Mouse (Mus musculus): ENCODE results near the gene 1190005I06Rik.

Gene 1190005I06Rik

DNA sequence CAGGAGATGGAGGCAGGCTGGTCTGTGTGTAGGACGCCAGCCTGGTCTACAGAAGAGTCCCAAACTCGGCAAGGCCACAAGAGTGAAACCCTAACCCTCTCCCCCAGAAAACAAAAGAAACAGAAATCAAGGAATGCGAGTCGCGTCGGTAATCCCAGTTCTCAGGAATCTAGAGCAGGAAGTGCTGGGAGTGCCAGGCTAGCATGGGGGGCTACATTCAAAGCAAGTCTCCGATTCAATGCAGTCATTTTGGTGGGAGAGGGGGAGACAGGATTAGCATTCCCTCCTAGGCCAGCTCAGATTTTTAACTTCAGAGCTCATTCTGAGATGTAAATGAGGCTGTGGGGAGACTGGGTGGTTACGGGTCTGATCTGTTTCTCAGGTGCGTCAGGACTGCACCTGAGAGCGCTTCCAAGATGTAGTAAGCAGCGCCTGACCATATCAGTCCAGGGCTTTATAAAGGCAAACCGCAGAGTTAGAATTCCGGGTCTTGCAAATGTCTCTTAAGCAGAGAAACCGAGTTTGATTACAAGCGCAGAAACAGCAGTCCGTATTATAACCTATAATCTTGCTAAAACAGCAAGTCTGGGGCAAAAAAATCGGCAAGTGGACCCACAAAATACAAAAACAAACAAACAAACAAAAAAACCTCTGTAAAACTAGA is 19.5 kb upstream of the 1190005I06Rik start:
- DNase-seq, result no peak

DNA sequence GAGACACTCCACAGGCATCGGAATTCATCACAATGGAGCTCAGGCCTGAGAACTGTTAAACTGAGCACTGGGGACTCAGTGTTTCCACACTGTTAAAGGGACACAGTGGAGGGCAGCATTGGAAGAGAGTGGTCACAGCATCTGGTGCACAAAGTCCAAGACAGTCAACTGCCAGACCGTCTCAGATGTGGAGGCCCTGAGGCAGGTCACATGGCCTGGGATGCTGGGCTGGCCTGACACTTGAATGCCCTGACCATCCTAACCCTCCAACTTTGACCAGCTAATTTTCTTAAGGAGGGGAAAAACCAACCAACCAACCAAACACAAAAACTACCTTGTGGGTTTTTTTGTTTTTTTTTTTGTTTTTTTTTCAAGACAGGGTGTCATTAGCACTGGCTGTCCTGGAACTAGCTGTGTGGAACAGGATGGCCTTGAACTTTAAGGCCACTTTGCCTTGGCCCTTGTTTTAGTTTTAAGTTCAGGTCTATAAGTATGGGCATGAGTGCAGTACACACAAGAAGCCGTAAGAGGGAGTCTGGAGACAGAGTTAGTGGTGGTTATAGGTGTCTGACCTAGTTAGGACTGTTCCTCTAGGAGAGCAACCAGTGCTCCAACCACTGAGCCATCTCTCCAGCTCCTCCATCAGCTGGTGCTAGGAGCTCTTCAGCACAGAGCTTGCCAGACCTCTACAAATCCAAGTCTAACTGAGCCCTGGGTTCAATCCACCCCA is 18.5 kb upstream of the 1190005I06Rik start:
- DNase-seq, result peak in 1 of 2 experiments; percentile 36

DNA sequence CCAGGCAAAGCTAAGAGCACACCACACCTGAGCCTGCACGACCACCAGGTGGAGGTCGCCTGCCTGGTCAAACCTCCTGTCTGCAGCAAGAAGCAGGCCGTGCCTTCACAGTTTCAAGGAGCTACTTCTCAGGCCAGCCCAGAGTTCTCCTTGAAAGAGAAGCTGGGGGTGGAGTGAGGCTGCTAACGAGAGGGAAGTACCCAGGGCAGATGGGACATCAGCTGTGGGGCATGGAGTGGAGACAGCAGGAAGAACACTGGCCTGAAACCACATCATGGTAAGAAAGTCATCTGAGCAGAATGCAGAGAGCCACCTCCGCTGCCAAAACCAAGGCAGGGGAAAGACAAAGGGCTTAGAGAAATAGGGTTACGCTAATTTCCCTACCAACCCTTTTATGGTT is 17.1 kb upstream of the 1190005I06Rik start:
- DNase-seq, result no peak

DNA sequence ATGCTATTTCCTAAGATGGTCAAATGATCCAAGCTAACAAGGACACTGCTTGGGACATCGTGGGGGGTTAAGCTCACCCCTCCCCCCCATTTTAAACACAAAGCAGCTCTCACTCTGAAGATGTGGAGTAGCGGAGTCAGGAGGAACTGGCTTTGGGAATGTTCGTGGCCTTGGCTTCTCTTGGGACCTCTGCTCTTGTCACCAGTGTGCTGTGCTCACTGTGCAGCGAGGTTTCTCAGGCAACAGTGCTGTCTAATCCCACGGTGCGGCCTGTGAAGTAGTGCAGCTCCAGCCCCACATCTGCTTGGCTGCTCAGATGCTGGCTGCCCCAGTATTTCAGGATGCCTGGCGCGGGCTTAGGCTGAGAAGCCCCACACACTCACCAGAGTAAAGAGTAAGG is 10.0 kb upstream of the 1190005I06Rik start:
- DNase-seq, result no peak

DNA sequence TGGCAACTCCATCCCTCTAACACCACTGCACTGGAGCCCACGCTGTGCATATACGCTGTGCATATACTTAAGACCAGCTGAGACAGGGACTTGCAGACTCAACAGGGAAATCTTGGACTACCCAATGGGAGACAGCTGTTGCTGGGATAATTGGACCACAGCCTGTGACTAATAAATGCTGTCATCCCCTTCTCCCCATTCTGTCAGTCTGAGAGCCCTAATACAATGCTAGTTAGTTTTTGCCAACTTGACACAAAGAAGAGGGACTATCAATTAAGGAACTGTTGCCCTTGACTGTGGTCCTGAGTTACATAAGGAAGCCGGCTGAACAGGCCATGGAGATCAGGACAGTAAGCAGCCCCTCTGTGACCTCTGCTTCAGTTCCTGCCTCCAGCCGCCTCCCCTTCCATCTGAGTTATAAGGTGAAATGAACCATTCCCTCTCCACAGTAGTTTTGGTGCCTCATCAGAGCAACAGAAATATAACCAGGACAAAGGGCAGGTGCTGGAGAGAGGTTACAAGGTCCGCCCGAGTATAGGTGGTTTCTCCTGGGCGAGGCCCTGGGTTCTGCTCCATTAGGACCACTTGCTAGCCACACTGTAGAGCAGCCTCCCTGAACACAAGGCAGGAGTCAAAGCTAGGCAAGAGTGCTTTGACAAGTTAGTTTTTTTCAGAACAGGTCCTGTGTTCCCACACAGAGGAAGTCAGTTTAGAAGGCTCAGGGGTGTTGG is 9.1 kb upstream of the 1190005I06Rik start:
- no peak for DNase-seq

DNA sequence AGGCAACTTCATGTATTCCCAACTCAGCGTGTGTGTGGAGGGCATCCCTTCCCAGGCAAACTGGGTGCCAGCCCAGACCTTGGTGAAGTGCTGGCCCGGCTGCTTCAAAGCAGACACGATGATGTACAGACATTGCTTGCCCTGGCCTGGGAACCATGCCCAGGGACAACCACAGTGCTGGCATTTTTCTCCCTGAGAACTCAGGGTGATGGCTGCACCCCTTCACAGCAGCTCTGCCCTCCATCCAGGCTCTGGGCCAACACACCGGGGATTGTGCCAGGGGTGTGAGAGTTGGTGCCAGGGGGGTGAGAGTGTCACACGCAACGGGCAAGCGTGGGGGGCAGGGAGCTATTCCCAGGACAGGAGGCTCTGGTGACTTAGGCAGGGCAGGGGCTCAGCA is 2.8 kb downstream of the 1190005I06Rik start:
- peak; percentile 60 to 77 for DNase-seq

DNA sequence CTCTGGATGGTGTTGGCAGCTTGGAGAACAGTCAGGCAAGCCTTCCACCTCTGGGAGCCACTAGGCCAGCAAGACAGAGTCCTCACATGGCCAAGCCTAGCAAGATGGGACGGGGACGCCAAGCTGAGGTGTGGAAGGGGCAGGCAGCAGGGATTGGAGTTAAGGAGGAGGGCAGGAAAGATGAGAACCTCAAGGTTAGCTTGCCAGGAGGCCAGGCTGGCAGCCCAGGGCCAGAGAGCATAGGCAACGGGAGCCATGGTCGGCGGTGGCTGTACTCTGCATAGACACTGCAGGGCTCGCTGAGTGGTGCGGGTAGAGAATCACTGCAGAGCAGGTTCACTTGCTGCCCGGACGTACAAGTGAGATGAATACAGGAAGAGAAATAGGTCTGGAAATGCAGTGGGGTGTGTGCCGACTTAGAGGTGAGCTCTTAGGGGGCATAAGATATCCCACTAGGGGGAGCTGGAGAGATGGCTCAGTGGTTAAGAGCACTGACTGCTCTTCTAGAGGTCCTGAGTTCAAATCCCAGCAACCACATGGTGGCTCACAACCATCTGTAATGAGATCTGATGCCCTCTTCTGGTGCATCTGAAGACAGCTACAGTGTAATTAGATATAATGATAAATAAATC is 5.3 kb downstream of the 1190005I06Rik start:
- no peak for DNase-seq

DNA sequence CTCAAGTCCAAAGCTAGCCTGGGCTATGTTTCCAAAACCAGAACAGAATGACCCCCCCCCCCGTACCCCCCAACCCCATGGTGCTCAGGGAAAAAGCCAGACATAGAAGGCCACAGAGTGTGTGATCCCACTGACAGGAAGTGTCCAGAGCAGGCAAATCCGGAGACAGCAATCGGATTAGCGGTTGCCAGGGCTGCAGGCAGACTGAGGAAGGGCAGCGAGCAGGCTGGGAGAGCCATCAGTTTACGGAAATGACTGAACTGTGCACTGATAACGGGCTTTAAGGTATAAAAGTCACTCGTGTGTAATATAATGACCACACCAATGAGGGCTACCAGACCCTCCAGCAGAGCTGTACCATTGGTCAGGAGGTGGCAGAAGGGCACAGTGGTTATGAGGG is 6.2 kb downstream of the 1190005I06Rik start:
- DNase-seq, result no peak

DNA sequence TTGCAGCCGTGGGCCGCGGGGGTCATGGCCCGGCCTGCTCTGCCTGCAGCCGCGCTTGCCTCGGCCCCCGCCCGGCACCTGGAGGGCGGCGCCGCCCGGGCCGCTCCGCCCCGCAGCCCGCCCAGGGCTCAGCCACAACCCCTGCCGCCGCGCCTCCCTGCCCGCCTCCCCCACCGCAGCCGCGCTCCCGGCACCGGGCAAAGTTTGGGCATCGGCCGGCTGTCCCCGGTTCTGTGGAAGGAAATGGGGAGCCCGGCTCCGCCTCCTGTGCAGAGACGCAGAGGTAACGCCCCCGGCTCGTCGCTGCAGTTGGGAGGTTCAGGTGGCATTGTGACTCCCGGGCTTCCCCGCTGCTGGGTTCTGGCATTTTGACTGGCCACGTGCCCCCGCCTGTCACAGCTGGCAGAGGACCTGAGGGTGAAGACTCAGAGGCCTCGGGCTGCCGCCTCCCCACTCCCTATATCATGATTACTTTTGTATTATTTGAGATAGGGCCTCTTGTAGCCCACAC is 13.0 kb downstream of the 1190005I06Rik start:
- DNase-seq, result peak; percentile 49 to 57

DNA sequence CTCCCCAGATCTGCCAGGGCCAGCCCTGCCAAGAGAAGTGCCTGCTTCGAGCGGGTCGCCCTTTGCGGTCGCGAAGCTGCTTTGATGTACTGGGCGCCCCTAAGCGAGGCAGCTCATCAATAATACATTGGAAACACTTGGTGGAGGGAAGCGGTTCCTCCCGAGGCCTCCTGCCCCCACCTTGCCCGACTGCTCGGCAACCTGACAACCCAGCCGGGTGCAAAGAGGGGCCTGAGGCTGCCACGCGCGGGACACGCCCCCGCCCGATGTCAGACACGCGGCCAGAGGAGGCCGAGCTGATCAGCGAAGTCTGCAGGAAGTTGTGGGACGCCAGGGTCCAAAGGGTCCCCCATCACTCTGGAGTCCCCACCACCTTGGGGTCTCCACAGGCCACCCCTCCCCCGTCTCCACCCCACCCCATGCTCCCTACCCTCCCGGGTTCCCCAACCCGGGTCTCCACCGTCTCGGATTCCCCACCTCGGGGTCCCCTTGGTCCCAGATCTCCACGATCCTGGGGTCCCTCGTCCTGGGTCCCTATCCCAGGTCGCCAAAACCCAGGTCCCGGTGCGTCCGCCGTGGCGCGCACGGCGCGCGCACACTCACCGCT is 13.7 kb downstream of the 1190005I06Rik start:
- DNase-seq, result peak in 1 of 2 experiments; percentile 38

DNA sequence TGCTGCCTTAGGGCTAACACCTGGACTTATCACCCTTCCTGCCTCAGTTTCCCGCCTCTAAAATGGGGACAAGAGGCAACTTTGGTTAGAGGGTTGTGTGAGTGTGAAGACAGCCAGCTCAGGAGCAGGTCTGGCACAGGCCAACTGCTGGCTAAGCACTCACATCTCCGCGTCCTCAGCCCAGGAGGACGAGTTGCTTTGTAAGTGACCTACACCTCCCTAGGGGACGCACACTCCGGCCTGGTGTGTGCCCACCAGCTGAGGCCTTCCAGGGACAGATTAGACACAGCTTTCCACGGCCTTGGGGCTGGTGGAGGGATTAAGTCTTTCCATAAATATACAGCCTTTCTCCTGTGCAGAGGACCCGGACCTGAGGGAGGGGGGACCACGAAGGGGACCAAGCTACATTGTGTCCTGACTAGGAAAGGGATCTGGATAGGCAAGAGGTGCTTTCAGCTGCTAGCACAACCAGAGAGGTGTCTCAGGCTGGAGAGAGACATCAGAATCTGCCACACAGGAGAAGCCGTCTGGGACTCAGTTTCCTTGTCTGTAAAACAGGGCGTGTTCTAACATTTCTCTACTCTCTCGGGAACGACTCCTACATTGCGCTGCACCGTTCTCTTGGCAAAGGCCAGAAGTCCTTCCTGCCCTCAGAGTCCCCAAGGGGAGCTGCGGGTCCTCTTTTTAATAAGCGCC is 14.3 kb downstream of the 1190005I06Rik start:
- no peak for DNase-seq

DNA sequence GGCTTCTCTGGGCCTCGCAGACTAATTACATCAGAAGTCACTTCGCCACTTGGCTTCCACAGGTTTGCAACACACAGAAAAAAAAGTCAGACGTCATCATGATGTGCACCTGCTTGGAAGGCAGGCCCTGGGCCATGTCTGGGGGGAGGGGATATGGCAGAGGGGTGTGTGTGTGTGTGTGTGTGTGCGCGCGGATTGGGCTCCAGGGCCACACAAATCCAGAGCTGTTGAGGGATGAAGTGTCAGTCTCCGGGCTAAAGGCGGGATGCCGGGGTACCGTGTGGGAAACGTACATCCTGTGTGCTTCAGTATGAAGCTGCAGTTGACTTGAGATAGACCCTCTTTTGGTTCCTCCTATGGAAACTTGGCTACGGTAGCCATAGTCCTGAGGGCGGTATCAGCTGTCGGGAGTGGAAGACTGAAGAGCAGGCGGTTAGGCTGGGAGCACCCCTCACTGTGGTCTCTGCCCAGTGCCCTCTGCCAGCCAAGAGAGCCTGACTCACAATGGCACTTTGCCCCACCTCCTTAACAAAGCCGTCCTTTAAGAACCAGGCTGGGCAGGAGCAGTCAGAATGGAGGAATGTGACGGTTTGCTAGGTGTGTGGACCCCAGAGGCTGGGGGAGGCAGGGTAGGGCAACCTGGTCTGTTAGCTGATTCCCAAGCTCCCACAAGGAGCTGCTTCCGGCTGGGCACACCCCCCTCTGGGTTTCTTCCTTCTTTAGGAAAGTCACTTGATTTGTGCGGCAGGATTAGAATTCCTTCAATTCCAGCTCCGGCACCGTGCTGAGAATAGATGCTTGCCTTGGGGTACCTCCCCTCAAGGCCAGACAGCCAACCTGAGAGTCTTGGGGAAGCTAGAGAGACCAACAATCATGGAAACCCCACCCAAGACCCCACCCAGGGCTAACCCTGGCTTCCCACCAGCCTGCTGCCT is 15.7 kb downstream of the 1190005I06Rik start:
- DNase-seq, result no peak

DNA sequence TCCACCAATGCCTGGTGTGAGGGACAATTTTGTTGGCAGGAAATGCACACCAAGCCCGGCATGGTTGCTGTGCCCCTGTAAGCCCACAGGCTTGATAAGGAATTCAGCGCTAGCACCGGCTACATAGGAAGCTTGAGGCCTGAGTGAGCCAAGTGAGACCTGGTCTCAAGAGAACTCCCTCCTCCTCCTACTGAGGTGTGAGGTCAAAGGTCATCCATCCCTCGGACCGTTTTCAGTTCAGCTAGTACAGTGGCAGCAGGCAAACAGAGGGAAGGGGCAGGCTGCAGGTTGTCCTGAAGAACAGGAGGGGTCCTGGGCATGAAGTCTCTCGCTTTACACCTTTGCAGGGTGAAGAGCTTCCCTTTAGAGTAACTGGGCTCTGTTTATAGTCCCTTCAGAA is 16.6 kb downstream of the 1190005I06Rik start:
- no peak for DNase-seq

DNA sequence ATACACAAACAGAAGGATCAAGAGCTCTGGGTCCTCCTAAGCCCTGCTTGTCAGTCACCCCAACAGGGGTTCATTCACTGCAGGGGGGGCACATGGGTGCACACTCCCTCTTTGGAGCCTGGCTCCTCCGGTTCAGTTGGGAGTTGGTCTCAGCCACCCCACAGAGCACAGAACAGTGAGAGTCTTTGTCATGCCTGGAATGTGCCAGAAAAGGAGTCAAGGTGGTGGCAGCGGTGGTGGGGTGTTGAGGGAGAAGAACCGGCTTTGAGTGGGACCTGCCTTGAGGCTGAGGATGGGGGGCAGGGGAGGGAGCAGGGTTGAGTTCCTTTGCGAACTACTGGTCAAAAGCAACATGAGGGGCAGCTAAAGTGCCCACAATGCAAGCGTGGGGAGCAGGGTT is 17.4 kb downstream of the 1190005I06Rik start:
- no peak for DNase-seq

DNA sequence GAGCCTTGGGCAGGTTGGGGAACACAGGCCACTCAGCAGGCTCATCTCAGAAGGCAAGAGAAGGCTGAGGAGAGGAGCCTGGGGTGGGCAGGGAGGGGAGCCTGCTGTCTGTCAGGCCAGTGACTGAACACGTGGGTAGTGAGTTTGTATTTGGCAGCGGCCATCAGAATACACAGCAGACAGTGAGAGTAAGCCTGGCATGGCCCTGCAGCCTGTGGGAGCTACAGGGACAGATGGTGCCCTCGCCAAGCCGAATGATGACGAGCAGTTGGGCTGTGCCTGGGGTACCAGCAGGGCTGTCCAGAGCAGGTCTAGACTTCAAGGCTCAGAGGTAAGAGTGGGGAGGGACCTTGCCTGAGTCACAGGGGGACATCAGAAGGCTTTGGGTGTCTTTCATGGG is 20.1 kb downstream of the 1190005I06Rik start:
- DNase-seq, result peak; percentile 84 to 88

DNA sequence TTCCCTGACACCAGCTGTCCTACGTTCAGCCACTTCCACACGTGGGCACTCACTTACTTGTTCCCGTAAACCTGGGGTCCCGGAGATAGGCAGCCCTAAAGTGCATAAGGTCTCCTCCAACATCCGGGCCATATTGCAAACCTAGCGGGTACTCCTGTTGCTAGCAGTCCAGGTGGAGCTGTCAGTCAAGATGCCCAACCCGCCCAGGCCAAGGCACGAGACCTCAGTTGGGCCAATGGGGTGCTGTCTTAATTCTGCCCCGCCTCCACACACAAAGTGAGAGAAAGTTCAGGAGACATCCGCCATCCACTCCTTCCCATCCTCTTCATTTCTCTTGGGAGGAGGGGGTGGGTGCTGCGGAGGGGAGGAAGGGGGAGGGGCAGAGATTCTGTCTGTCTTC is 21.0 kb downstream of the 1190005I06Rik start:
- no peak for DNase-seq

DNA sequence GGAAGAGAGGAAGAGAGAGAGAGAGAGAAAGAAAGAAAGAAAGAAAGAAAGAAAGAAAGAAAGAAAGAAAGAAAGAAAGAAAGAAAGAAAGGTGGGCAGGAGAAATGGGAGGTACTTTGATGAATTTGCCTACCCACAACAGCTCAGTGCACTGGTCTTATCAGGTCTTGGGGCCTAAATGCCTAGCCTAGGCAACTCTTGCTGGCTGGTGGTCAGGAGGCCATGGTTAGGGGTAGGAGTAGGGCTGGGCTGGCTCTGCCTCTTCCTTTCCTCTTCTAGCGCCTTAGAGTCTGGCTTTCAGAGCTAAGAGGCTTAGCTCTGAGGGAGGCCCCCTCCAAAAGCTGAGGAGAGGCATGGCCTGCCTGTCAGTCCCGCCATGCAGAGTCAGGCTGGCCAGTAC is 23.8 kb downstream of the 1190005I06Rik start:
- DNase-seq, result no peak

DNA sequence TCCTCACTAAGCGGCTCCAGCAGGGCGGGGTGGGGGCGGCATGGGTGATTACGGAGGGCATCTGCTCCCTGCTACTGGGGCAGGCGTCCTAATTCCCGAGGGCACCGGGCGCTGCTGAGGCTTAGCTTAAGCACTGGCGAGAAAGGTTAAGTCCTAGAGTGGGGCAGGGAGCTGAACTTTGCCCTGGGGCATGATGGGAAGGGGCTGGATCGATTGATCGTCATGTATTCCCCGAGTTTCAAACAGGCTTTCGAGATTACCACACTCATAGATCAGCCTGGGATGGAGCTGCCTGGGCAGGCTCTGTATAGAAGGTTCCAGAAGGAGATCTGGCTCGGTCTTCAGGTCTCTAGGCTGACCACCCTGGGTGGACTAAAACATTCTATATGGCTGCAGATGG is 25.3 kb downstream of the 1190005I06Rik start:
- no peak for DNase-seq

DNA sequence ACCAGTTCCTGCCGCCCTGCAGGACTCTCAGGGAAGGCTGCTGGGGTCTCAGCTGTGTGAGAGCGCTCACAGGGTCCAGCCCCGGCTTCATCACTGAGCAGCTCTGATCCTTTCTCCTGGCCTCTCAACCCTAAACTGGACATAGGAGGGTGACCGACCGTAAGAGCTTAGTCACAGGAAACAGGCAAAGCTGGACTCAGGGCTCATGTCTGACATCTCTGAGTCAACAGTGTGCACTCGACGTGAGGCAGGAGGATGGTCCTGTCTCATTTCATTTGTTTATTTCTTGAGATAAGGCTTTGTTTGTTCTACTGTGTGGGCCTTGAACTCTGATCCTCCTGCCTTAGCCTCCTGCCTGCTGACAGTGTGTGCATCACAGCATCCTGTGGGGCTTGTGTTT is 27.0 kb downstream of the 1190005I06Rik start:
- no peak for DNase-seq

DNA sequence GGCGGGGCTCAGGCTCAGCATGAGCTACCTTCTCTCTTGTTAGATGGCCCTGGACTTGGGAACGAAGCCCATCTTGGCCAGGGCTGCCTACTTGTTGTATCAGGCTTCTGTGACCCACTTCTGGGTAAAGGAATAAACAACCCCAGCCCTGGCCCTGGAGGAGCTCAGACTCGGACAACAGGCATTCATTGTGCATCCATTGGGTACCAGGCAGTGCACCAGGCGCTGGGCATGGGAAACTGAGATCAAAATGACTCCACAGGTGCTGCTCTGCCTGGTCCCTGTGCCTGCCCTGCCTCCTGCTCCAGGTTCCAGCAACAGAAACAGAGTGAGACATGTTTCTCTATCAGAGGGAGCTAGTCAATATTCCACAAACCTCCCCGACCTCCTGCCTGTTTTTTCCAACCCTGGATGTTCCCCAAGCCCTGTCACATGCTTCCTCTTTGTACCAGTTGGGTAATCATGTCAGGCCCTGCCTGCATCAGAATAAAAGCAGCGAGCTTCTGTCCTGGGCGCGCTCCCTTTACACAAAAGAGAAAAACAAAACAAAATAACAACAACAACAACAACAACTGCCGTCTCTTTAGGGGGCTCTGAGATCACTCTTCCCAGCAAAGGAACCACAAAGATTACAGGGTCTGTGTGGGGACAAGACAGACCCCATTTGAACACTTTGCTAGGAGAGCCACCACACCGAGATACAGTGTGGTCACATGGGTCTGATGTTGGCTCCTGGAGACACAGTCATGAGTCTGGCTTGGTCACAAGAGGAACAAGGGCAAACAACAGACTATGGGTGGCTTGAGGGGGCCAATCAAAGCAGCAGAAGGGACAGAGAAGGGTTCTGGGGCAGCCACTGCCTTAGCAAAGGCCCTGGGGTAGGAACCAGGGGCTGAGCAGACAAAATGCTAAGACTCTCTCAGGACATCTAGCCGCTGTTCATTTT is 27.9 kb downstream of the 1190005I06Rik start:
- DNase-seq, result no peak
